Mouse (Mus musculus) bone marrow macrophage, adult 2 months (primary cell): ENCODE data around the gene Noc4l.

ENCODE experiments used
- CTCF ChIP-seq: IDR thresholded peaks from 2 replicates; pipeline ENCODE4 v1.5.1; 2012; ENCODE audit warnings: low read depth, mild to moderate bottlenecking, low read length, moderate library complexity
- POLR2A ChIP-seq: IDR thresholded peaks from 2 replicates; pipeline ENCODE4 v1.6.1; 2012; ENCODE audit warnings: mild to moderate bottlenecking, low read depth, low read length, borderline replicate concordance

DNA sequence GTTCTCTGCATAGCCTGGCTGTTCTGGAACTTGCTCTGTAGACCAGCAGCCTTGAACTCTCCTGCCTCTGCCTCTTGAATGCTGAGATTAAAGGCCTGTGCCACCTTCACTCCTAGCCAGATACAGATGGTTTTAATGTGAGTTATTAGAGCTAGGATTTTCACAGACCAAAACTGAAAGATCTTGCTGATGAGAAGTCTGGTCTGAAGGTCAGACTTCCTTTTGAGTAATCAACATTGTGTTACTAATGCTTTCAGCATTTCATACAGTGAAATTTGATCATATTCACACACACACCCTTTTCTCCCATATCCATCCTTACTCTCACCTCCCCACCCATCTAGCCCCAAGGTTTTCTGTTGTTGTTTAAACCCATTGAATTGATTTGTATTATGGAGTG, 6.5 kb upstream of the Noc4l start:
- no peak for TF ChIP-seq POLR2A
- no peak for TF ChIP-seq CTCF
